Mouse (Mus musculus): ENCODE measurements around the gene Reep3. TPM values are rescaled to one million over a fixed set of nuclear protein-coding genes. Genes with fewer than 3 reads are reported as not detected.

Reep3 gene
- polyA plus RNA-seq, 1 experiment = 34.8 TPM

DNA sequence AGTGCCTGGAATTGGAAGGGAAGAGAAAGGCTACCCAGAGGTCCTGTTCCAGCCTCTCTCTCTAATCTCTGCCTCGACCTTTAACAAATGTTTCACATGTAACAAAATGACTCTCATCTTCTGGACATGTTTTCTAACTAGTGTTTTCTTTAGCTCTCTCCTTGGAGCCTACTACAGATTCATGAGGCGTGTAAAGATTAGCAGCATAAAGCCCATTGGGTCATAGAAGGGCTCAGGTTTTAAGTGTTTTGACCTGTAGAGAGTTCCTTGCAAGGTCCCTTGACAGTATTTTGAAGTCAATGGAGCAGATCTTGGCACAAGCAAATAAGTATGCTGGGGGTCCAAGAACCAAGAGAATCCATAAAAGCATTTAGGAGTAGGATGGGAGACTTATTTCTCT lies 118.5 kb downstream of the Reep3 start:
- no peak for DNase-seq (ENCODE audit: low read depth)
- TF ChIP-seq POLR2A (IDR thresholded peaks at IDR 0.05; ENCODE audit: borderline replicate concordance, extremely low read depth, insufficient read depth, insufficient read length, poor library complexity, severe bottlenecking) (no peak), CTCF (IDR thresholded peaks at IDR 0.05; ENCODE audit: borderline replicate concordance, extremely low read depth, insufficient read depth, insufficient read length) (no peak)

DNA sequence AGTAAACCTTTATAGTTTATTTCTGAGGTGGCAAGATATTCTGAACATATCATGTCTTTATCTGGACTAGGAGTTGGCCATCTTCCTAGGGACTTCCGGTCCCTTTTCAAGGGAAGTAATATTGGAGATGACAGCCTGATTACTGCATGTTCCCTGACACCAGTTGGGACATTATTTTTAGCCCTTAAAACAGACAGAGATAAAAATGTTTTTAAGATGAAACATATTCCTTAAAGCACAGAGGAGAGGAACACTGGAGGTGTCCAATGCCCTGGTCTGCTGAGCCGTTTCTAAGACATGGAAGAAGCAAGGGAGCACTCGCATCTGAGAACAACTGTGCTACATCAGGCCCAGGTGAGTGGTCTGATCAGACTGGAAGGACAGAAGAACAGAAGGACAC lies 119.7 kb downstream of the Reep3 start:
- TF ChIP-seq POLR2A (IDR thresholded peaks at IDR 0.05; ENCODE audit: borderline replicate concordance, extremely low read depth, insufficient read depth, insufficient read length, poor library complexity, severe bottlenecking) = no peak
- no peak for TF ChIP-seq CTCF (IDR thresholded peaks at IDR 0.05; ENCODE audit: borderline replicate concordance, extremely low read depth, insufficient read depth, insufficient read length)
- no peak for DNase-seq (ENCODE audit: low read depth)

DNA sequence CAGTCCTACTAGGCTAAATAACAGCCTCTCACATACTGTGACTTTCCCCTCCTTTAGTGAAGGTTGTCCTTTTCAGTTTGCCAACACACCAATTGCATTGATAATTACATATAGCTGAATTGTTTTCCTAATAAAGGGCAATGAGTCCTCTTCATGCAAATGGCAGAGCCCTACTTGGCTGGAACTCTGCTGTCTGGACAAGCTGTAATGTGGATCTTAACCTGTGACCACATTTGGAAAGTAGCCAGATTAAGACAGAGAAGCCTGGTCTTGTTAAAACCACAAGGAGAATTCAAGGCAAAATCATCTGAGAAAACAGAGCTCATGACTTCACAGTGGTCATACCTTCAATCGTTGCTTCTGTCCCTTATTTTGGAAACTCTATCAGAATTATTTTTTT lies 121.3 kb downstream of the Reep3 start:
- TF ChIP-seq POLR2A (IDR thresholded peaks at IDR 0.05; ENCODE audit: borderline replicate concordance, extremely low read depth, insufficient read depth, insufficient read length, poor library complexity, severe bottlenecking) (no peak), CTCF (IDR thresholded peaks at IDR 0.05; ENCODE audit: borderline replicate concordance, extremely low read depth, insufficient read depth, insufficient read length) (no peak)
- peak; percentile 36 for DNase-seq (ENCODE audit: low read depth)

DNA sequence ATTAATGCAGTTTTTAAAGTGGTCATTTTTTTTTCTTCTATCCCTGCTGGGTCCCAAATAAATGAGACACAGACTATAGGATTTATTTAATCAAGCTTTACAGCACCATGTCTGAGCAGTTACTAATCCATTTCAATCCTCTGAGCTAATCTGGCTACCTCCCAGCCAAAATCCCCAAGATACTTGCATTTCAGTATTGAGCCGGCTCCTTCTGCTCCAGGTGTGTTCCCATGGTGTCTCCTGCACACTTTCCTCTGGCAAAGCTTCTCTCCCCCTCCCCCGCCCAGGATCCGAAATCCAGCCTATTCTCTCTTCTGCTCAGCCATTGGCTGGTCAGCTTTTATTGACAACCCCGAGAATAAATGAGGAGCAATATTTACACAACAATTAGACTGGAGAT lies 122.3 kb downstream of the Reep3 start:
- DNase-seq (ENCODE audit: low read depth) = peak; percentile 61
- TF ChIP-seq POLR2A (IDR thresholded peaks at IDR 0.05; ENCODE audit: borderline replicate concordance, extremely low read depth, insufficient read depth, insufficient read length, poor library complexity, severe bottlenecking) = no peak
- no peak for TF ChIP-seq CTCF (IDR thresholded peaks at IDR 0.05; ENCODE audit: borderline replicate concordance, extremely low read depth, insufficient read depth, insufficient read length)

DNA sequence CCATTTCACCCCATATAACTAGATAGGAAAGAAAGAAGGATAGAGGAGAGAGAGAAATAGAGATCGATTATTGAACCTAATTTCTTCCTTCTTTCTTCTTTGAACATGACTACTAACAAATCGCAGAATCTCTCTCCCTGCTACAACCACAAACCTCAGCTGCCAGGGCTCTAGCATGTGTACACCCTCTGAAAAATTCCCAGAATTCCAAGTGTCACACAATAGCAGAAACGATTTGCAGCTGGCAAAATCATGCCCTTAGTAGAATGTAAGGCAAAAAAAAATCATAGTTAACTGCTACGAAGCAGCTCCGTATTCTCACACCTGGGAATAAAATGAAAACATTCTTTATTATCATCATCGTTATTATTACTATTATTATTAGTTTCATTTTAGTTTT lies 122.9 kb downstream of the Reep3 start:
- TF ChIP-seq CTCF (IDR thresholded peaks at IDR 0.05; ENCODE audit: borderline replicate concordance, extremely low read depth, insufficient read depth, insufficient read length) (no peak), POLR2A (IDR thresholded peaks at IDR 0.05; ENCODE audit: borderline replicate concordance, extremely low read depth, insufficient read depth, insufficient read length, poor library complexity, severe bottlenecking) (no peak)
- peak; percentile 31 for DNase-seq (ENCODE audit: low read depth)

DNA sequence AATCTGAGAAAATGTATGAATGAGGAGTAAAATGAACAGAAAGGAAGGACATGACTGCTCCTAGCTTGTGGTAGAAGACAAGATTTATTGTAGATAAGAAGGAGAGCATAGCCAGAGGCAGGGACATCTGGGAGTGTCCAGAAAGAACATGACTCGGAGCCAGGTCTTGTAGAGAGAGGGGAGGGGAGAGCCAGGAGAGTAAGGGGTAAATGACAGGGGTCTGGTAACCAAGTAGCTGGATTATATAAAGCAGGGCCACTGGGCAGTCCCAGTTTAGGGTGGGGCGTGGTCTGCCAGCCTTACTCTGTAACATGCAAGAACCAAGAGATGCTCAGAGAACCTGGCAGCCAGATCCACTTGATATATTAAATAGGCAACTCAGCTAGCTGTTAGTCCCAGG lies 123.5 kb downstream of the Reep3 start:
- DNase-seq (ENCODE audit: low read depth) = no peak
- no peak for TF ChIP-seq CTCF (IDR thresholded peaks at IDR 0.05; ENCODE audit: borderline replicate concordance, extremely low read depth, insufficient read depth, insufficient read length)
- TF ChIP-seq POLR2A (IDR thresholded peaks at IDR 0.05; ENCODE audit: borderline replicate concordance, extremely low read depth, insufficient read depth, insufficient read length, poor library complexity, severe bottlenecking) = no peak

DNA sequence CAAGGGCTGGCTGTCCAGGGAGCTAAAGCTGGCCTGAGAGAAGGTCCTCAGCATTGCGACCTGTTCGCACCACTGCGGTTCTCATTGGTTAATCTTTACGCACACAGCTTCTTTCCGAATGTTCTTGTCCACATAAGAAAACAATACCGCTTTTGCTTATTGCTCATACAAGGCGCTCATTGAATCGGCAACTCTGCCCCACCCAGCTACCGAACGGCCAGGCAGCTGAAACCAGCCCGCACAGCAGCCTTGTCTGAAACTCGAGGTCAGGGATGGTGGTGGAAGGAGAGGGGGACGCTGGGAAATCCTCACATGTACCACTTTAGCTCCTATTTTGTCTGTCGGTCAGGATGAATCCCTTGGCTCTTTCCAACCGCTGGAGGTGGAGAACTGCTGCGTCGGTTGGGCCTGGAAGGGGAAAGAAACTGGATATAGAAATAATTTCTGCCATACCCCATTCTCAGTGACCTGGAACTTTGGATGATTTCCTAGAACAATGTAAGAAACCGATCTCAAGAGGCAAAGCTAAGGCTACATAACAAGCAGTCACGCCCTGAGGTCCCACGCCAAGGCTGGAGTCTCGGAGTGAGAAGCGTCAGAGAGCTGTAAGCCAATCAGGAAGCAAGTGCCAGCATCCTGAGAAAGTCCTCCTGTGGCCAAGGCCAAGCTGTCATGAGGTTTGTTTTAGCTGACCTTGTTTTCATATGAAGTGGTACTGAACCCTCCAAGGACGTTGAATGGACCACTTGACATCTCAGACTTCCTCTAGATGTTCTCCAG lies 126.2 kb downstream of the Reep3 start:
- no peak for TF ChIP-seq CTCF (IDR thresholded peaks at IDR 0.05; ENCODE audit: borderline replicate concordance, extremely low read depth, insufficient read depth, insufficient read length)
- TF ChIP-seq POLR2A (IDR thresholded peaks at IDR 0.05; ENCODE audit: borderline replicate concordance, extremely low read depth, insufficient read depth, insufficient read length, poor library complexity, severe bottlenecking) = no peak
- DNase-seq (ENCODE audit: low read depth) = no peak

DNA sequence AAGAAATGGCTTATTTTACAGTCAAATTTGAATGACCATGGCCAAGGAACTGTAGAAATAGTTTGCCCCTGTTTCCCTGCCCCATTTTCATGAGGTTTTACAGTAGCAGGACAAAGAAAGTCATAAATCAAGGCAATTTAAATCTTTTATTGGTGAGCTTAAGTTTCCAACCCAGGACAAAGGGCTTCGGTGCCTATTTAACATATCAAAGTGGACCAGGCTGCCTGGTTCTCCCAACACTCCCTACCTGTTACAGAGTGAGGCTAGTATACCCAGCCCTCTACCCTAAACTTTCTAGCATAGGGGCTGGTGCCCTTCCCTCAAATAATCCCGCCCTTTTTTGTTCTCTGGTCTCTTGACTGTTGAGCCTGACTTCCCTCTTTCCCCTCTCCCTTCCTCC lies 127.2 kb downstream of the Reep3 start:
- DNase-seq (ENCODE audit: low read depth) = no peak
- TF ChIP-seq CTCF (IDR thresholded peaks at IDR 0.05; ENCODE audit: borderline replicate concordance, extremely low read depth, insufficient read depth, insufficient read length) (no peak), POLR2A (IDR thresholded peaks at IDR 0.05; ENCODE audit: borderline replicate concordance, extremely low read depth, insufficient read depth, insufficient read length, poor library complexity, severe bottlenecking) (no peak)

DNA sequence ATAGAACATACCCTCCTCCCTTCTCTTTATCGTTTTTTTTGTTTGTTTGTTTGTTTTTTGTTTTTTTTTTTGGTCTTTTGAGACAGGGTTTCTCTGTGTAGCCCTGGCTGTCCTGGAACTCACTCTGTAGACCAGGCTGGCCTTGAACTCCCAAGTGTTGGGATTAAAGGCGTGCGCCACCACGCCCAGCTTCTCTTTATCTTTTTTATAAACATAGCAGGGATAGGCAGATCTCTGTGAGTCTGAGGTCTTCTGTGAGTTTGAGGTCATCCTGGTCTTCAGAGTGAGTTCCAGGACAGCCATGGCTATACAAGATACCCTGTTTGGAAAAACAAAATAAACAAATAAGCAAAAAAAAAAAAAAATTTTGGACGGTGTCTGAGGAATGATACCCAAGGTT lies 127.7 kb downstream of the Reep3 start:
- no peak for DNase-seq (ENCODE audit: low read depth)
- TF ChIP-seq CTCF (IDR thresholded peaks at IDR 0.05; ENCODE audit: borderline replicate concordance, extremely low read depth, insufficient read depth, insufficient read length) = no peak
- no peak for TF ChIP-seq POLR2A (IDR thresholded peaks at IDR 0.05; ENCODE audit: borderline replicate concordance, extremely low read depth, insufficient read depth, insufficient read length, poor library complexity, severe bottlenecking)

DNA sequence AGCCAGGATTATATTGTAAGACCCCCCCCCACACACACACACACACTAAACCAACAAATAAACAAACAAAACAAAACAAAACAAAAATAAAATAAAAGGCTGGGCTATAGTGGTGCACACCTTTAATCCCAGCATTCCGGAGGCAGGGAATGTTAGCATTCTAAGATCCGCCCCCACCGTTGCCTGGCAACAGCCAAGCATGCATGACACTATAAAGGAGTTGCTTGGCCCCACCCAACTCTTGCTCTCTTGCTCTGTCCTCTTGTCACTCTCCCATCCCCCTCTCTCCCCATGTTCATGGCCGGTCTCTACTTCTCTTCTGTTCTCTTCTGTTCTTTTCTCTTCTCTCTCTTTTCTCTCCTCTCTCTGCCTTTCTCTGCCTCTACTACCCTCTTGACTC lies 128.2 kb downstream of the Reep3 start:
- no peak for TF ChIP-seq POLR2A (IDR thresholded peaks at IDR 0.05; ENCODE audit: borderline replicate concordance, extremely low read depth, insufficient read depth, insufficient read length, poor library complexity, severe bottlenecking)
- TF ChIP-seq CTCF (IDR thresholded peaks at IDR 0.05; ENCODE audit: borderline replicate concordance, extremely low read depth, insufficient read depth, insufficient read length) = no peak
- DNase-seq (ENCODE audit: low read depth) = peak; percentile 47

DNA sequence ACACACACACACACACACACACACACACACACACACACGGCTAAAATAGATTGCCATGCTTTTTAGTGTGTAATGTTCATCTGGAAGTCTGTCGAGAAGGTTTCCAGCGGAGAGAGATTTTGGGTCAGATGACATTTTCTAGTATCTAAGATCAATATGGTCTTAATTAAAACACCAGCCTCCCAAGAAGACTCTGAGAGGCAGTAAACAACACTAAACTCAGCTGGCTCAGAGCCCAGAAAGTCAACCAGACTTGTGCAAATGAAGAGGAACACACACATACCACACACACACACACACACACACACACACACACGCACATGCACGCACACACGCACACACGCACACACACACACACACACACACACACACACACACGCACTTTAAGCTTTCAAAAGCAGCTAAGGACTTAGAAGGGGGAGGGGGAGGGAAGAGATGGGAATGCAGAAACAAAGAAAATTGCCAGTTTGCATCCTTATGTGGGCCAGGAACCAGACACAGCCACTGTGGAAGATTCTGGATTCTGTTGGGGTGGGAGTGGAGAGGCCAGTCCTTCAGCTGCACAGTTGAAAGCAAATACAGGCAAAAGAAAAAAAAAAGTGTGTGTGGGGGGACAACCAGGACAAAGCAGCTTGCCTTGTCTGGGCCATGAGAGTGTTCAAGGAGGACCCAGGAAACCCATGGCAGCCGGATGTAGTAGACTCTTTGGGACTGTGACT lies 130.2 kb downstream of the Reep3 start:
- no peak for TF ChIP-seq CTCF (IDR thresholded peaks at IDR 0.05; ENCODE audit: borderline replicate concordance, extremely low read depth, insufficient read depth, insufficient read length)
- TF ChIP-seq POLR2A (IDR thresholded peaks at IDR 0.05; ENCODE audit: borderline replicate concordance, extremely low read depth, insufficient read depth, insufficient read length, poor library complexity, severe bottlenecking) = no peak
- DNase-seq (ENCODE audit: low read depth) = peak; percentile 88

DNA sequence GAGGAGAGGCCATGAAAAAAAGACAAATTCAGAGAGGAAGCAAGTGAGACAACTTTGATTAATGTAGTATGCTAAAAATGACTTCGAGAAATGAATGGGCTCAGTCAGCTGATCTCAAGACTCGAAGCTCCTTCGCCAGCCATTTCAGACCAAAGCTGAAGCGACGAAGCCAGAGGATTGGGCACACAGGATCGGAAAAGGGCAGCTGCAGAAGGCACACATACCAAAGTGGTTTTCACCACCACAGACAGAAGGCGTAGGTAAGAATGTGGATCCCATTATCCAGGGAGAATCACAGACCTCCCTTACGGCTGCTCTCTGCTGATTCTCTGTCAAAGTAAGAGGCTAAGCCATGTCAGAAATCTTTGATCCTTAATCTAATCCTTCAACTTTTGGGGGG lies 136.6 kb downstream of the Reep3 start:
- no peak for TF ChIP-seq POLR2A (IDR thresholded peaks at IDR 0.05; ENCODE audit: borderline replicate concordance, extremely low read depth, insufficient read depth, insufficient read length, poor library complexity, severe bottlenecking)
- no peak for TF ChIP-seq CTCF (IDR thresholded peaks at IDR 0.05; ENCODE audit: borderline replicate concordance, extremely low read depth, insufficient read depth, insufficient read length)

More for the DNA sequence above, 136.6 kb downstream of the Reep3 start:
- DNase-seq (ENCODE audit: low read depth) = no peak
